Mouse (Mus musculus) spleen, adult 2 months (tissue): ENCODE measurements around the gene Hddc2.

ENCODE experiments used
- CTCF ChIP-seq: fragments of 200-500 bp; IDR thresholded peaks from 2 replicates; pipeline ENCODE4 v1.5.1; 2011; ENCODE audit warnings: mild to moderate bottlenecking, inconsistent platforms; ENCODE audit not compliant: insufficient read depth, insufficient read length, insufficient replicate concordance; ENCODE audit errors: extremely low read depth
- POLR2A ChIP-seq: fragments of 200-500 bp; IDR thresholded peaks from 2 replicates; pipeline ENCODE4 v1.6.1; 2011; ENCODE audit warnings: low read depth, low read length, inconsistent platforms

DNA sequence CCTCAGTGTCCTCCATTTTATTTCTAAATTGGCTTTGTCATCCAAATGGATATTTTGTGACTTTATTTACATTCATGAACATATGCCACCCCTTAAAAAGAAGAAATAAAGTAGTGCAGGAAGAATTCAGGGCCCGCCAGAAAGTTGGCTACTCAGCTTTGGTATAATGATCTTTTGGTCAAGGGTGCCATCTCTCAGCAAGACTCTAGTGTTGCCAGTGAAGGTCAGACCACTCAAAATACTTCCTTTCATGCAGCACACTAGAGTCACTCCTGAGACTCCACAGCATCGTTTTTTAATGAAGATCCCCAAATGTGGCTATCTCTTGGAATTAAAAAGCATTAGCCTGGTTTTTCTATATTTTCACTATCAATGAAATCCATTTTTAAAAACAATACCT, 14.9 kb upstream of the Hddc2 start:
- no peak for TF ChIP-seq POLR2A
- TF ChIP-seq CTCF = no peak
